Mouse (Mus musculus) small intestine, adult 2 months (tissue): ENCODE data around the gene Smarcc2. TPM values are rescaled to one million over a fixed set of nuclear protein-coding genes. Genes with fewer than 3 reads are reported as not detected.

ENCODE experiments used
- H3K27ac ChIP-seq: fragments of 200-500 bp; 2 replicates; pipeline ENCODE4 v1.5.1; 2012; ENCODE audit warnings: low read depth, low read length, control low read depth, inconsistent platforms; ENCODE audit not compliant: insufficient read depth
- H3K27me3 ChIP-seq: fragments of 200-500 bp; 2 replicates; pipeline ENCODE4 v1.6.1; 2012; ENCODE audit warnings: mild to moderate bottlenecking, moderate library complexity, low read length, inconsistent platforms; ENCODE audit not compliant: control insufficient read depth, insufficient read depth
- H3K36me3 ChIP-seq: fragments of 200-500 bp; 2 replicates; pipeline ENCODE4 v1.6.1; 2012; ENCODE audit warnings: mild to moderate bottlenecking, low read length, control low read depth, inconsistent platforms; ENCODE audit not compliant: control insufficient read depth, insufficient read depth
- H3K4me1 ChIP-seq: fragments of 200-500 bp; 2 replicates; pipeline ENCODE4 v1.6.1; 2012; ENCODE audit warnings: low read length, inconsistent platforms, mixed read lengths; ENCODE audit not compliant: control insufficient read depth, insufficient read depth, insufficient read length
- H3K4me3 ChIP-seq: fragments of 200-500 bp; 2 replicates; pipeline ENCODE4 v1.5.1; 2012; ENCODE audit warnings: low read depth, mild to moderate bottlenecking, control low read depth, inconsistent platforms, low read length, moderate library complexity
- CTCF ChIP-seq: fragments of 200-500 bp; IDR thresholded peaks from 2 replicates; pipeline ENCODE4 v1.5.1; 2012; ENCODE audit warnings: low read depth, mild to moderate bottlenecking, control low read depth, inconsistent platforms, low read length, moderate library complexity, mixed read lengths; ENCODE audit not compliant: insufficient replicate concordance, insufficient read length; ENCODE audit errors: extremely low read depth
- POLR2A ChIP-seq: fragments of 200-500 bp; IDR thresholded peaks from 2 replicates; pipeline ENCODE4 v1.6.1; 2012; ENCODE audit warnings: low read depth, mild to moderate bottlenecking, control low read depth, inconsistent platforms, low read length, moderate library complexity
- WGBS: fragments of 180-500 bp; shearing (Covaris S2); methylation state at CpG from one replicate; pipeline ENCODE4 v1.1.7; 2018; 5-methylcytosine and 5-hydroxymethylcytosine counted together
- polyA plus RNA-seq: library from polyadenylated mRNA; depleted of rRNA; stranded (reverse); fragments of >200 nt; gene quantifications from 2 replicates; pipeline ENCODE4 v1.2.3, GENCODE M21; 2012

Smarcc2 gene
- polyA plus RNA-seq, 1 experiment = 98.4 TPM

DNA sequence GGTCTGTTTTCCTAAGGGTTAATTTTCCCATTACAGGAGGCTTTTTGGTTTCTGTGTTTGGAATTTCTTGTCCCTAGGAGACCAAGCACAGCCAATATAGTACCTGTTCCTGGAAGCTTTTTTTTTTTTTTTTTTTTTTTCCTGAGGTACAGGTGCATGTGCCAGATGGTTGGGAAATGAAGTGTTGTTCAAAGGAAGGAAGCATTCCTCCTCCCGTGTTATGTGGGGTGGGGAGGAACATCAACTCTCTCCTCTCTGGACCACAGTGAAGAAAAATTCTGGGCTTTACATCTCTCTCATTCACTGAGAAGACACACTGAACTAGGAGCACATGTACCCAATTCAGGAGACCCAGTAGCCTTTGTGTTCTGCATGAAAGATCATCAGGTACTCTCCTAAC, 46.0 kb upstream of the Smarcc2 start:
- peaks cover 14% of the 10 kb centered on the region for H3K36me3 ChIP-seq
- peak overlapping the region; percentile 28; the same call in 1 of the 2 replicates for H3K27ac ChIP-seq
- no peak overlapping the region for H3K4me3 ChIP-seq
- TF ChIP-seq CTCF = no peak
- TF ChIP-seq POLR2A = no peak
- H3K4me1 ChIP-seq = peaks cover 22% of the 10 kb centered on the region; the same call in 1 of the 2 replicates
- no peaks in the 10 kb centered on the region for H3K27me3 ChIP-seq
- 19% methylated on average over 1 of the region's 1 CpGs for WGBS

DNA sequence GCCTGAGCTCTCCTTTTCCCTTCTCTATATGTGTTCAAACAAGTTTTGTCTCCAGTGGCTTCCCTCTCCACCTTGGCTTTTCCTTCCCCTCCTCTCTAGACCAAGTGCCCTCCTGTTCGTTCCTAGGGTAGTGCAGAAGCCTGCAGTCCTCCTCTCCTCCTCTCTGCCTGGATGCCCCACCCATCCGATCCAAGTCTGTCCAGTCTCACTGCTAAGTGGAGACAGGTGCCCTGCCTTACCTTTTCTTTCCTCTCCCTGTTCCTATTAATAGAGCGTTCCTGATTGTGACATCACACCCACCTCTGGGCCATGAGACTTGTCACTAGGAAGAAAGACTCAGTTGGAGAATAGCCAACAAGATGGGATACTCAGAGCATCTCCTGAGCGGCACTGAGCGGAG, 44.2 kb upstream of the Smarcc2 start:
- TF ChIP-seq CTCF (no peak), POLR2A (no peak)
- peak overlapping the region; percentile 76 for H3K27ac ChIP-seq
- 49% methylated on average over 5 of the region's 5 CpGs for WGBS
- no peaks in the 10 kb centered on the region for H3K27me3 ChIP-seq
- H3K36me3 ChIP-seq = peaks cover 21% of the 10 kb centered on the region
- H3K4me1 ChIP-seq = peaks cover 18% of the 10 kb centered on the region; the same call in 1 of the 2 replicates
- H3K4me3 ChIP-seq = no peak overlapping the region

DNA sequence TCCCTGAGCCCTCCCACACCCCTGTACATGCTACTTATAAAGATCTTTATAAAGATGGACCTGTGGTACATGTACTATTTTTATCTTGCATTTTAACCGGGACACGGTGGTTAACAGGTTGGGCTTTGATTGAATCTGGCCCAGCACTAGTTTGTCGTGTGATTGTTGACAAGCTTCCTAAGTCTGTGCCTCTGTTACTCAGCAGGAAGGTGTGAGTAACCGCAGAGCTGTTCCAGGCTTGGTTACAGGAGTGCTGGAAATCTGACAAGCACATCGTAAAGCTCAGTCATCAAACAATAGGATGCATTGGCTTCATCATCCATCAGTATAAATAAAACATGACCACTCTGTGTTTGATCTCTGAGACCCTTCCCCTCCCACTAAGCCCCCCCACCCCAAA, 36.6 kb upstream of the Smarcc2 start:
- Histone ChIP-seq H3K27me3 (no peaks in the 10 kb centered on the region), H3K27ac (no peak overlapping the region), H3K36me3 (peaks cover 39% of the 10 kb centered on the region), H3K4me1 (no peaks in the 10 kb centered on the region), H3K4me3 (no peak overlapping the region)
- WGBS = 69% methylated on average over 5 of the region's 5 CpGs
- TF ChIP-seq POLR2A (no peak), CTCF (no peak)

DNA sequence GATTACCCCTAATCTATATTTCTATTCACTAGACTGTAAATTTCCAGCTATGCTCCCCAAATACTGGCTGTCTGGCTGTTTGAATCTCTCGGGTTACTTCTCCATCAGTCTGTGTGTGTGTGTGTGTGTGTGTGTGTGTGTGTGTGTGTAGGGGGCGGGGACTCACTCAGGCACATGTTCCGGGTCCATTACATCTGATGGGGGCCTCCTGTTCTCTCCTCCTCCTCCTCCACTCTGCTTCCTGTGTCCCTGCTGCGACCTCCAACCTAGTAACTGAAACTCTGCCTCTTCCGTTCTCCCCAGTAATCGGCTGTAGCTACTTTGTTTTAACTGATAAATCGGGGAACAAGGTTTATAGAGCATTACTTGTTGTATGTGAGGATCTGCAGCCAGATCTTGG, 34.4 kb upstream of the Smarcc2 start:
- Histone ChIP-seq H3K4me3 (no peak overlapping the region), H3K27me3 (no peaks in the 10 kb centered on the region), H3K27ac (no peak overlapping the region), H3K4me1 (no peaks in the 10 kb centered on the region), H3K36me3 (peaks cover 47% of the 10 kb centered on the region)
- no peak for TF ChIP-seq POLR2A
- TF ChIP-seq CTCF = no peak
- WGBS = 40% methylated on average over 6 of the region's 7 CpGs

DNA sequence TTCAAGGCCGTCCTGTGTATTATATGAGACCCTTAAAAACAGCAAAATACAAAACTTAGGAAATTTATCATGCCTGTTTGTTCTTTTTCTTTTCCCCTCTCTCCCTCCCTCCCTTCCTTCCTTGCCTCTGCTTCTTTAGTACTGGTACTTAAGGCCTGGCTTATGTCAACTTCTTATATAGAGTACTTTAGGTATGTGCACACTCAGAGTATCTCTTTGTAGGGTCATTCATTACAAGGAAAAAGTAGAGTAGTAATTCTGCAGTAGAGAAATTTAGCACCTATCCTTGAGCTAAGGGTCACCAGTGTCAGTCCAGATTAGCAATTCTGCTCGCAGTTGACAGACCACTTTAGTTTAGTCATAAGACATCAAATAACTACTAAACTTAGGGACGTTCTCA, 33.8 kb upstream of the Smarcc2 start:
- TF ChIP-seq CTCF (no peak), POLR2A (no peak)
- 89% methylated on average over 3 of the region's 3 CpGs for WGBS
- H3K27me3 ChIP-seq = no peaks in the 10 kb centered on the region
- no peak overlapping the region for H3K4me3 ChIP-seq
- no peak overlapping the region for H3K27ac ChIP-seq
- H3K4me1 ChIP-seq = no peaks in the 10 kb centered on the region
- peaks cover 48% of the 10 kb centered on the region for H3K36me3 ChIP-seq

DNA sequence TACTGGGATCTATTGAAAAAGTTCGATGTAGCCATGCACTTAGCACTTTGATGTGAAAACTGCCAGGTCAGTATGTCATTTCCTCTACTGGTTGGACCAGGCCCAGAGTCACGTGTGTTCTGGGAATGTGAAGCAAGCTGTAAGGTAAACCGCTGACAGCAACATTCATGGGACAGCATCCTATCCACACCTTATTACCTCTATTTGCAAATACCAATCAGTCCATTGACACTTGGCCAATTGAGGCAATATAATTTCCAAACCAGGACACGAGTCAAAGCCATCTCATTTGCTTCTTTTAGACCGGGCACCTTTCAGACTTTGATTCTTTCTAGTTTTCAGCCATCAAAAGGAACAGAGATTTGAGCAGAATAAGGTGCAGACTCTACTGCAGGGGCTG, 30.0 kb upstream of the Smarcc2 start:
- H3K4me3 ChIP-seq = no peak overlapping the region
- TF ChIP-seq CTCF (no peak), POLR2A (no peak)
- H3K27ac ChIP-seq = no peak overlapping the region
- H3K27me3 ChIP-seq = no peaks in the 10 kb centered on the region
- H3K36me3 ChIP-seq = peaks cover 30% of the 10 kb centered on the region
- H3K4me1 ChIP-seq = no peaks in the 10 kb centered on the region
- WGBS = 83% methylated on average over 5 of the region's 5 CpGs

DNA sequence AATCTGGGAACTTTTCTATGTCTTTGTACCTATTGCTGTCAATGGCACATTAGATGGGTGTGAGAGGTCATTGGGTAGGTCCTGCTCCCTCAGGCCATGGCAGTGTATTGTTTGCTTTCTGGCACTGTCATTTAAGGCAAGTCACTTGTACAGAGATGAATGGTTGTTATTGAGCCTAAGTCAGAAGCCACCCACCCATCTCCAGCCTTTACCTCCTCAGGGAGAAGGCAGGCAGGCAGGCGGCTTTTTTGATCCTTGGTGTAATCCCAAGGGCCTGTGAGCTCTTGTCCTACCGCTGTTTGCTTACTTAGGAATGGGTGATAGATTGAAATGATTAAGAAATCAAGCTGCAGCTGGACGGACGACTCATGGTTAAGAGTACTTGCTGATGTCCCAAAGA, 29.6 kb upstream of the Smarcc2 start:
- WGBS = 82% methylated on average over 4 of the region's 4 CpGs
- Histone ChIP-seq H3K4me1 (no peaks in the 10 kb centered on the region), H3K27me3 (no peaks in the 10 kb centered on the region), H3K27ac (no peak overlapping the region), H3K4me3 (no peak overlapping the region), H3K36me3 (peaks cover 31% of the 10 kb centered on the region)
- TF ChIP-seq POLR2A (no peak), CTCF (no peak)

DNA sequence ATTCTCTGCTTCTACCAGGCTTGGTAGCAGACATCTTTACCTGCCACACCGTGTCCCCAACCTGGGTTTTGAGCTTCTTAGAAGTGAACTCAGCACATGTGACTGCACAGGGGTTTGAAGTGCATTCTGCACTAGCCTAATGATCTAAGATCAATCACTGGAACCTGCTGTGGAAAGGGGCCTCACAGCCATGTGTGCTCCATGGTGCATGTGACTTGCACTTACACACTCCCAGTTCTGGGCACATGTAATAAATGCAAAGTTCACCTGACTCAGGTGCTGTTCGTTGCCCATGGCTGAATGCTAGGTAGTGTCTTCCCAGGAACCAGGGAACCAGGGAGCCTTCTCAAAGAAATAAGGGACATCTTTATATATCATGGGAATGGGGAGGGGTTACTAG, 25.6 kb upstream of the Smarcc2 start:
- Histone ChIP-seq H3K27ac (no peak overlapping the region), H3K4me1 (peaks cover 3% of the 10 kb centered on the region), H3K27me3 (no peaks in the 10 kb centered on the region), H3K36me3 (peaks cover 51% of the 10 kb centered on the region), H3K4me3 (no peak overlapping the region)
- TF ChIP-seq CTCF = no peak
- 57% methylated on average over 2 of the region's 2 CpGs for WGBS
